Mouse (Mus musculus) testis, adult 2 months (tissue): ENCODE data around the gene Wnt10b. TPM values are rescaled to one million over a fixed set of nuclear protein-coding genes. Genes with fewer than 3 reads are reported as not detected.
"Not testable (repeated sequence)": the region's sequence is repeated elsewhere in the genome, so short reads cannot be mapped to it uniquely, and the experiment has no call there.

Source experiments
- H3K27ac ChIP-seq: fragments of 200-500 bp; 2 replicates; pipeline ENCODE4 v1.5.1; 2012; ENCODE audit warnings: low read depth, low read length; ENCODE audit not compliant: control insufficient read depth, insufficient read depth
- H3K27me3 ChIP-seq: fragments of 200-500 bp; 2 replicates; pipeline ENCODE4 v1.6.1; 2012; ENCODE audit warnings: mild to moderate bottlenecking, low read length, moderate library complexity; ENCODE audit not compliant: control insufficient read depth, insufficient read depth
- H3K36me3 ChIP-seq: fragments of 200-500 bp; 2 replicates; pipeline ENCODE4 v1.6.1; 2012; ENCODE audit warnings: mild to moderate bottlenecking, low read length; ENCODE audit not compliant: control insufficient read depth, insufficient read depth
- H3K4me1 ChIP-seq: fragments of 200-500 bp; 2 replicates; pipeline ENCODE4 v1.6.1; 2012; ENCODE audit warnings: low read length; ENCODE audit not compliant: control insufficient read depth, insufficient read depth
- H3K4me3 ChIP-seq: fragments of 200-500 bp; 2 replicates; pipeline ENCODE4 v1.5.1; 2012; ENCODE audit warnings: low read depth, mild to moderate bottlenecking, low read length, moderate library complexity, mixed read lengths; ENCODE audit not compliant: control insufficient read depth
- CTCF ChIP-seq: fragments of 200-500 bp; IDR thresholded peaks from 2 replicates; pipeline ENCODE4 v1.5.1; 2012; ENCODE audit warnings: low read depth, mild to moderate bottlenecking, inconsistent platforms, low read length, moderate library complexity; ENCODE audit not compliant: control insufficient read depth, insufficient read depth, insufficient replicate concordance
- POLR2A ChIP-seq: fragments of 200-500 bp; IDR thresholded peaks from 2 replicates; pipeline ENCODE4 v1.6.1; 2012; ENCODE audit warnings: low read depth, mild to moderate bottlenecking, inconsistent platforms, low read length, moderate library complexity; ENCODE audit not compliant: control insufficient read depth
- polyA plus RNA-seq: library from polyadenylated mRNA; depleted of rRNA; stranded (reverse); fragments of >200 nt; gene quantifications from 2 replicates; pipeline ENCODE4 v1.2.3, GENCODE M21; 2012

Wnt10b gene
- polyA plus RNA-seq, 1 experiment, result 0.47 TPM

DNA sequence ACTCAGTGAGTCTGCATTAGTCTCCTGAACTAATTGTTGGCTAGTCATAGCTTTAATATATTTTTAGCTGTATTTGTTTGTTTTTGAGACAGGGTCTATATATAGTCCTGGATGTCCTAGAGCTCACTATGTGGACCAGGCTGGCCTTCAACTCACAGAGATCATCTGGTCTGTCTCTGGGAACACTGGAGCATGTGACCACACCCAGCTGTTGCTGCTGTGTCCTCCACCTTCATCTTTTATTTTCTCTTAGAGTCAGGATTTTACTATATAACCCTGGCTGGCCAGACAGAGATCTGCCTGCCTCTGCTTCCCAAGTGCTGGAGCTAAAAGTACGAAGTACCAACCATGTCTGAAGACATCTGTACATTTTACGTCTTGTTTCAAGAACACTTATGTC lies 28.9 kb downstream of the Wnt10b start:
- TF ChIP-seq CTCF (no peak), POLR2A (no peak)
- H3K27me3 ChIP-seq, result no peaks in the 10 kb centered on the region
- no peak overlapping the region for H3K4me3 ChIP-seq
- no peak overlapping the region for H3K27ac ChIP-seq
- H3K36me3 ChIP-seq, result no peaks in the 10 kb centered on the region; the same call in 1 of the 2 replicates
- no peaks in the 10 kb centered on the region; the same call in 1 of the 2 replicates for H3K4me1 ChIP-seq

DNA sequence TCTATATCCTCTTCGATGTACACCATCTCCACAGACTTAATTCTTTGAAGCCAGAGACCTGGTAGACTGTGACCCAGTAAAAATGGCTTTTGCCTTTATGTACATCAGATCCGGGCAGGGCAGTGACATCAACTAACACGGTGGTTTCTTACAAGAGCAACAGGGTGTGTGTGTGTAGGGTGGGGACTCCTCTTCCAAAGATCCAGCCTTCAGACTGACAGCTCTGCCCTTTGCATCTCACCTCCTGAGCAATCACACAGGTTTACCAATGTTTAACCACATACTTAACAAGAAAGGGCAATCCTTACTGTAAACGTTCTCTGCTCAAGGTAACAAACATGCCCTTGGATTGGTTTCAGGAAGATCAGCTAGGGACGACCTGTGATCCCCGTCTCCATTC lies 30.7 kb downstream of the Wnt10b start:
- no peaks in the 10 kb centered on the region; the same call in 1 of the 2 replicates for H3K36me3 ChIP-seq
- no peaks in the 10 kb centered on the region for H3K27me3 ChIP-seq
- TF ChIP-seq POLR2A (no peak), CTCF (no peak)
- H3K4me3 ChIP-seq, result no peak overlapping the region
- H3K27ac ChIP-seq, result no peak overlapping the region
- H3K4me1 ChIP-seq, result no peaks in the 10 kb centered on the region; the same call in 1 of the 2 replicates

DNA sequence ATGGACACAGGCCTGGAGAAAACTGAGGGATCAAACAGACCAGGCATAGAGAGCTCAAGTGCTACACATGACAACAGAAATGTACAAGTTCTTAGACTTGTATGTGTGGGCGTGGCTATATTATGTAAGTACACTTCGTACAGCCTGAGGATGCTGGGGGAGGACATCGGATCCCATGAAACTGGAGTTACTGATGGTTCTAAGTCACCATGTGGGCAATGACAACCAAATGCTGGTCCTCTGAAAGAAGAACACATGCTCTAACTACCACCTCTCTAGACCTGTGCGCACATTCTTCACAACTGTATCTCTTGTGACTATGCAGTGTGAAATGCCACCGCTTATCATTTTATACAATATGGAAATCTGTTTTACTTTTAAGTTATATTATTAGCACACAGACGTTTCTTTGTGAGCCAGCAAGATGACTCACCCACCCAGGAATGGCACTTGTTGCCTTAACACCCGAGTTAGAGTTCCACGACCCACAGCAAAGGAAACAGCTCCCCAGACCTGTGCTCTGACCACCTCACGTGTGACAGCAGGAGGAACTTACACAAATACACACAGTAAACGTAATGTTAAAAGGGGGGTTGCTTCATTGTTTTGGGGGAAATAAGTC lies 31.5 kb downstream of the Wnt10b start:
- Histone ChIP-seq H3K36me3 (no peaks in the 10 kb centered on the region), H3K4me3 (no peak overlapping the region), H3K27me3 (no peaks in the 10 kb centered on the region), H3K4me1 (no peaks in the 10 kb centered on the region; the same call in 1 of the 2 replicates), H3K27ac (no peak overlapping the region)
- TF ChIP-seq POLR2A (no peak), CTCF (no peak)

GRCm38 (mm10) chr15:98743863-98744262 lies 34.1 kb downstream of the Wnt10b start:
- not testable (repeated sequence) for H3K36me3 ChIP-seq, H3K4me3 ChIP-seq, H3K27me3 ChIP-seq, H3K4me1 ChIP-seq, H3K27ac ChIP-seq

DNA sequence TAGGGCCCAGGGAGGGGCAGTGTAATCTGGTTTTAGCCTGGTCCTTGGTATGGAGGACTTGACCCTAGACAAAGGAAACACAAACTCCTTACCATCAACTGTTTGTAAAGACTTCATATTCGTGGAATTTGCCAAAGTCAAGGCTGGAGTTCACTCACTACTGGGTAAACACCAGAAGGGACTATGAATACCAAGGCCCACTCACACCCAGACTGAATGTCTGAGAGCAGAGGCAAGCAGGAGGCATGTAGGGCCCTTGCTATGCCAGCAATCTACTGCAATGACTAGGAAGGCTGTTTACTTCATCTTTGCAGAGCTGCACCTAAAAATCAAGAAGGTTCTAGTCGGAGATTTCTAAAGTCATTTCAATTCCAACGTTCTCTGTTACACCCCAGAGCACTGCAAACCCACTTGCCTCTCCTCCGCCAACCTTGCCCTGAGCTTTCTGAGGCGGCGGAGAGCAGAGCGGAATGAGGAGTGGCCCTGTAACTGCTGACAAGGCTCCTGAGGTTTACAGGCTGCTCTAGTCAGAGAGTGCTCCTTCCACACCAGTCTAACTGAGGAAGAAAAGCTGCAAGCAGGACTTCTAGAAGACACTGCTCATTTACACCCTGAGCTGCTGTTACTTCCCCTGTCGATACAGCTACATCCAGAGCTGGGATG lies 35.1 kb downstream of the Wnt10b start:
- Histone ChIP-seq H3K4me1 (no peaks in the 10 kb centered on the region; the same call in 1 of the 2 replicates), H3K36me3 (no peaks in the 10 kb centered on the region; the same call in 1 of the 2 replicates), H3K27ac (no peak overlapping the region), H3K4me3 (no peak overlapping the region), H3K27me3 (no peaks in the 10 kb centered on the region)
- TF ChIP-seq CTCF (no peak), POLR2A (no peak)

DNA sequence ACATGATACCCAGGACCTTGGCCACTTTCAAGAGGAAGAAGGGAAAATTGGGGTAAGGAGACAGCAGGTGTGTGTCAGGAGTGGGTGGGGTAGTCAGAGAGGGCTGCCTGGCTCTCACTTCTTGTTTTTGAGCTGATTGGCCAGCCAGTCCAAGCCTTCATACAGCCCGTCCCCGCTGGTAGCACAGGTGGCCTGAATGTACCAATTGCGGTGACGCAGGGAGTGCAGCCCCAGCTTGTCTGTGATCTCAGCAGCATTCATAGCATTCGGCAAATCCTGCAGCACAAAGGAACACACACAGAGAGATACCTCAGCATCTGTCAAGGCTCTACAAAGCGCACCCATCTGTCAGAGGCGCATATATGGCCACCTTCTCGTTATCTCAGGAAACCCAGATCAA lies 37.7 kb downstream of the Wnt10b start:
- no peak overlapping the region for H3K4me3 ChIP-seq
- no peaks in the 10 kb centered on the region; the same call in 1 of the 2 replicates for H3K36me3 ChIP-seq
- H3K27me3 ChIP-seq, result no peaks in the 10 kb centered on the region
- no peak overlapping the region for H3K27ac ChIP-seq
- H3K4me1 ChIP-seq, result peaks cover under 1% of the 10 kb centered on the region; the same call in 1 of the 2 replicates
- no peak for TF ChIP-seq POLR2A
- TF ChIP-seq CTCF, result no peak

GRCm38 (mm10) chr15:98738796-98739195 lies 39.2 kb downstream of the Wnt10b start:
- Histone ChIP-seq H3K27me3 (no peaks in the 10 kb centered on the region), H3K4me3 (no peak overlapping the region), H3K36me3 (no peaks in the 10 kb centered on the region; the same call in 1 of the 2 replicates), H3K27ac (no peak overlapping the region), H3K4me1 (peaks cover 4% of the 10 kb centered on the region; the same call in 1 of the 2 replicates)
- TF ChIP-seq CTCF (no peak), POLR2A (no peak)
